Mouse (Mus musculus): Measurements from ENCODE around the gene Gm20479. TPM values are rescaled to one million over a fixed set of nuclear protein-coding genes. Genes with fewer than 3 reads are reported as not detected.

Gene Gm20479
- polyA plus RNA-seq, 1 experiment, result 0.67 TPM

DNA sequence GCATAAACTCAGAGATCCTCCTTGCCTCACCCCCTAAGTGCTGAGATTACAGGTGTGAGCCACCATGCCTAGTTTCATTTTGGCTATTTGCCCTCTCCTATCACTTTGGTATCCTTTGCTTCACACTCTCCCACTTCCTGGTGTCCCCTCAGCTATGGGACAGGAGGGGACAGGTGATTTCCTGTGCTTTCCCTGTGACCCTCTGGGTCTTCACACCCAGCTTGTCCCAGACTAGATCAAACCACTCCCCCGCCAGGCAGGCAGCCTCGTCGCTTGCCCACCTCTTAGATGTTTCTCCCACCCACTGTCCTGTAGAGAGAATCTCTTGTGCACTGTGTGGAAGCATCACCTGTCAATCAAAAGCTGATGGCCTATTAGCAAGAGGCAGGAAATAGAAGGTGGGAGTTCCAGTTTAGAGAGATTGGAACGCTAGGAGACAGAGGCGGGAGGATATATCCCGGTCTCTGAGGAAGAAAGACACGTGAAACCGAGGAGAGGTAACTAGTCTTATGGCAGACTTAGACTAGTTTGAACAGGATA is 46.2 kb downstream of the Gm20479 start:
- no peak for DNase-seq (ENCODE audit: low spot score)

DNA sequence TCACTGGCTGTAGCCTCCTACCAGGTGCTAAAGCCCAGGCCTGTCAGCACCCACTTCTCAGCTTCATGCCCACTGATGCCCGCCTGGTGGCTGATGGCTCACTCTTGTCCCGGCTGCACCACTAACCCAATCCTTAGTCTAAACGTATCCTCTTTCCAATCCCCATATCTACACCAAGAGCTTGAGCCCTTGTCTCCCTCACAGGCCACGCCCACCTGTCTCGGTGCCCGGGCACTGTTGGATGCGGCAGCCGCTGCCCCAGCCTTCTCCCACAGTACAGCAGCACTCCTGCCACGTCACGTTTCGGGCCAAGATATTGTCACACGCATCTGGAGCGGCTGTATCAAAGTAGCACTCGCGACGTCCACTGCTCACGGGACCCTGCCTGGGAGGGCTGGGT is 46.9 kb downstream of the Gm20479 start:
- peak; percentile 44 for DNase-seq (ENCODE audit: low spot score)

DNA sequence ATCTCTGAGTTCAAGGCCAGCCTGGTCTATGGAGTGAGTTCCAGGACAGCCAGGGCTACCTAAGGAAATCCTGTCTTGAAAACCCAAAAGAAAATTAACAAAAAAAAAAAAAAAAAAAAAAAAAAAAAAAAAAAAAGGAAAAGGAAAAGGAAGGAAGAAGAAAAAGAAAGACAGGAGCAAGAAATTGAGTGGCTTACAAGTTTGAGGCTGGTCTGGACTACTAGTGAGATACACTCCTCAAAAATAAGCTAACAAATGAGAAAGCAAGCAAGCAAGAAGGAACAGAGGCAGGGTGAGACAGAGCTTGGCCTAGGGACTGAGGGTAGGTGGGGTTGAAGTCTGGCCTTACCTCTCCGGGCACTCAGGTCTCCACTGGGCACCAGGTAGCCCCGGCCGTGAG is 47.4 kb downstream of the Gm20479 start:
- DNase-seq (ENCODE audit: low spot score), result no peak

DNA sequence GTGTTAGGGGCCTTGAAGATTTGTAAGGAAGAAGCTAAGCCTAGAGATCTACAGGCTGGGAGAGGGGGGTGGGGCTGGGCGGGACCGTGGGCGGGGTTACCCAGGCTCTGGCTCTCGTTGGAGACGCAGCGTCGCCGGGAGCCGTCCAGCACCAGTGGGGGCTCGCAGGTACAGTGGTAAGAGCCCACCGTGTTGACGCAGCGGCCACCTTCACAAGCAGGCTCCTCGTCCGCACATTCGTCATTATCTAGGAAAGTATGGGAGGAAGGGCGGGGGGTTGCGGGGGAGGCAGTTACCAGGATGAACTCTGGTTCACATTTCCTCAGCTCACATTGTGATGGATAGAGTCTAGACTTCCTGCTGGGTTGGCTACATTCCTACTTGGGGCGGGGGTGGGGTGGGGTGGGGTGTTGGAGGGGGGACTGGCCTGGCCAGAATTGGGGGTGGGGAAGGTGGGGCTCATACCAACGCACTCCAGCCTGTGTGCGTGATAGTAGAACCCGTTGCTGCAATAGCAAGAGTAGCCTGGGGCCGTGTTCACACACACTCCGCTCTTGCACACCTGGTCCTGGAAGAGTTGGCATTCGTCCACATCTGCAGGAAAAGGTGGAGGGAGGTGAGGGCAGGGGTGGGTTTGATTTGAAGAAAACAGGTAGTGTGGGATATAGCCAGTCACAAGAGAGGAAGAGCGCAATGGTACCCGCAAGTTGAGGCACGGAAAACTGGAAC is 48.2 kb downstream of the Gm20479 start:
- DNase-seq (ENCODE audit: low spot score), result no peak

DNA sequence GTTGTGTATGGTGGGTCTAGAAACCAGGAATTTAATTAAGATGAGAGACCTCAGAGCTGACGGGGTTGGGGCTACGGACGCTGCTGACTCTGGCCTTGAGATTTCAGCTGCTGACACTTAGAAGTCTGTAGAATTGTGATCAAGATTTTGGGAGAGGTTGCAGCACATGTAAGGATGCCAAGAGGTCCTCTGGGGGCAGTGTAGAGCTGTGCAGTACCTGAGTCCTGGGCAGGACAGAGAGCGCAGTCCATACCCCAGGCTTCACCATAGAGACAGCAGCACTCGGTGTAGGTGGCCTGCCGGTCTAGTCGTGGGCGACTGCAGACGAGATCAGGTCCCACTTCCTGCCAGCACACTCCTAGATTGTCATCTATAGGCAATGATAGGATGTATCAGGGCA is 49.7 kb downstream of the Gm20479 start:
- DNase-seq (ENCODE audit: low spot score), result no peak

DNA sequence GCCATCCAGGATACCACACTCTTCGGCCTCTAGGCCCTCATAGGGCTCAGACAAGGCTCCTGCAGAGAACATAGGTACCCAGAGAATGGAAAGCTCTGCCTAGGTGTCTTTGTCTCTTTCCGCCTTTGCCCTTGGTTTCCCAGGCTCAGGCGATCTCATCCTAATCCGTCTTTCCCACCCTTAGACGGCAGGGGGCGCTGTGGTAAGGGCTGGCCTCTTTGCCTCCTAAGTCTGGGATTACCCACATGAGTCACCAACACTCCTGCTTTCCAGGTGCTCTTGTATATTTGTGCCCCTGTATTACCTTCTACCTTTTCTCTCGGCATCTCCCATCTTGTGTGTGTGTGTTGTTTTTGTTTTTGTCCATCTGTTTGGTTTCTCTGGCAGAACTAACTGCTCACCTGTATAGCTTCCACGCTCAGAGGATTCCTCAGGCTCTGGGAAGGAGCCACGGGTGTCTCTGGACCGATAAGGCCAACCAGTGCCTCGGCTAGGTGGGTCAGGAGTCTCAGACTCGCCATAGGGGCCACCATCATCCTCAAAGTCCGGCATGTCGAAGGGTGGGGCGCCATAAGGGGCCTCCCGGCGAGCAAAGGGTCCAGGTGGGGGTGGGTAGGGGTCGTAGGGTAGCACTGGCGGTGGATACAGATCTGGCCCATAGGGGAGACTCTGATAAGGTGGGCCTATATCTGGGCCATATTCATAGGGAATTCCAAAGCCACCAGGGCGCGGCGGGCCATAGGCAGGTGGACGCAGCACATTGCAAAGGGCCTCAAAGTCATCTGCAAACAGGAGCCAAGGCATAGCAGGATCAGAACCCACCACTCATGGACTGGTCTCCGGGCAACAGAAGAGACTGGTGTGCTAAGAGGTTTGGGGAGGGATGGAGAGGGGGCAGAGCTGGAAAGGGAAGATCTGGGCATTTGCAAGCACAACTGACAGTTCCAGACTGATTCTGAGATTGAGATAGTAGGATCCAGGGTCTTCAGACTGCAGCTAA is 50.8 kb downstream of the Gm20479 start:
- DNase-seq (ENCODE audit: low spot score), result no peak

DNA sequence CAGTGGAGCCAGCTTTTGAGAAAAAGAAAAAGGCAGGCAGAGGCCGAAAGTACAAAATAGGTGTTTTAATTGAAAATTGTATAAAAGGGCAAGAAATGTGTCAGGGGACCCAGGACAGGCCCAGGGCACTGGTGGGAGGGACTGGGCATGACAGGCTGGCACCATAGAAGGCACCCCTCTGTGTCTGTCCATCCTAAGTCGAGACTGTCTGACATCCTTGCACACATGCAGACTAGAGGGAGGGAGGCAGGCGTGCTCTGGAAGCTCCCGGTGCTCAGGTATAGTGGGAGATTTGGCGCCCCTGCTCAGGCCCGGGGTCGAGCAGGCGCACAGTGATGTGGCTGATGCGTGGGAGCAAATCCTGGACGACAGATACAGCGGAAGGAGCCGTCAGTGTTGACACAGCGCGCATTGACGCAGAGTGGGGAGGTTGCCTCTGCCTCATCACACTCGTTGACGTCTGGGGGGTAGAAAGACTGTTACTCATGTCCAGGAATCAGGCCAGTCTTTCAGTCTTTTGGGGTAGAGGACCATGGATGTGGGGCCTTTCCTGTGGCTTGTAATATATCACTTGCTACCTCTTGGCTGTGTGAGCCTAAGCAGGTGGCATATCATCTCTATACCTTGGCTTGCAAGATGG is 52.0 kb downstream of the Gm20479 start:
- no peak for DNase-seq (ENCODE audit: low spot score)

Other genes with a start within 250 kb of the Gm20479 start
- 30.4 and 47.4 TPM in 2 replicates for gene Cyp2f2, start 237.5 kb downstream of the Gm20479 start, polyA plus RNA-seq (2012; rRNA removed)
- gene Cyp2t4, start 203.7 kb downstream of the Gm20479 start, polyA plus RNA-seq (2012; rRNA removed), result not detected in 2 replicates
- gene Egln2, start 190.6 kb downstream of the Gm20479 start, polyA plus RNA-seq (2012; rRNA removed), result 64.2 and 67.5 TPM in 2 replicates
- 69.2 and 85.6 TPM in 2 replicates for gene Rab4b, start 178.5 kb downstream of the Gm20479 start, polyA plus RNA-seq (2012; rRNA removed)
- gene Gm21983, start 176.3 kb downstream of the Gm20479 start, polyA plus RNA-seq (2012; rRNA removed), result not detected in 2 replicates
- gene Mia, start 176.3 kb downstream of the Gm20479 start, polyA plus RNA-seq (2012; rRNA removed), result 0.23 and 0.47 TPM in 2 replicates
- 11.1 and 12.0 TPM in 2 replicates for gene BC024978, start 161.6 kb downstream of the Gm20479 start, polyA plus RNA-seq (2012; rRNA removed)
- gene Snrpa, start 161.1 kb downstream of the Gm20479 start, polyA plus RNA-seq (2012; rRNA removed), result 114 and 140 TPM in 2 replicates
- gene Itpkc, start 128.8 kb downstream of the Gm20479 start, polyA plus RNA-seq (2012; rRNA removed), result 9.9 and 11.6 TPM in 2 replicates
- gene Coq8b, start 124.4 kb downstream of the Gm20479 start, polyA plus RNA-seq (2012; rRNA removed), result 20.4 and 20.7 TPM in 2 replicates
- 44.1 and 47.3 TPM in 2 replicates for gene Numbl, start 99.0 kb downstream of the Gm20479 start, polyA plus RNA-seq (2012; rRNA removed)
- 176 and 335 TPM in 2 replicates for gene Ltbp4, start 19.7 kb downstream of the Gm20479 start, polyA plus RNA-seq (2012; rRNA removed)
- 39.4 and 46.5 TPM in 2 replicates for gene Shkbp1, start 1.4 kb downstream of the Gm20479 start, polyA plus RNA-seq (2012; rRNA removed)
- 0.53 and 0.74 TPM in 2 replicates for gene Sptbn4, start 90.3 kb upstream of the Gm20479 start, polyA plus RNA-seq (2012; rRNA removed)
- gene Blvrb, start 90.6 kb upstream of the Gm20479 start, polyA plus RNA-seq (2012; rRNA removed), result 46.5 and 51.3 TPM in 2 replicates
- gene Sertad3, start 116.3 kb upstream of the Gm20479 start, polyA plus RNA-seq (2012; rRNA removed), result 22.0 and 29.1 TPM in 2 replicates
- gene Sertad1, start 129.5 kb upstream of the Gm20479 start, polyA plus RNA-seq (2012; rRNA removed), result 36.2 and 37.2 TPM in 2 replicates
- gene Prx, start 141.9 kb upstream of the Gm20479 start, polyA plus RNA-seq (2012; rRNA removed), result 4.6 and 4.9 TPM in 2 replicates
- 1.4 and 1.7 TPM in 2 replicates for gene Hipk4, start 165.8 kb upstream of the Gm20479 start, polyA plus RNA-seq (2012; rRNA removed)
- gene Pld3, start 195.8 kb upstream of the Gm20479 start, polyA plus RNA-seq (2012; rRNA removed), result 85.8 and 97.5 TPM in 2 replicates
- 16.7 and 17.1 TPM in 2 replicates for gene 2310022A10Rik, start 195.8 kb upstream of the Gm20479 start, polyA plus RNA-seq (2012; rRNA removed)
- gene Akt2, start 234.1 kb upstream of the Gm20479 start, polyA plus RNA-seq (2012; rRNA removed), result 78.4 and 96.7 TPM in 2 replicates

All from urinary bladder, adult 2 months (tissue).